Comparison of ENCODE assay signal across 12 mouse cellular contexts in genomic region chr4:102459216-102459999, GRCm38 (mm10).
"Had no signal": no experiment of that assay in that cellular context is flagged by ENCODE, and none has a peak within 500 bp of the region (broad histone marks: within the 10 kb centered on the region; RNA-seq: fewer than 3 reads in every experiment).

No protein-coding gene starts in this region.

- H3K4me2 ChIP-seq: hindbrain, embryonic 15.5 days; limb, embryonic 12.5 days; liver, embryonic 13.5 days; midbrain, embryonic 12.5 days; neural tube, embryonic 13.5 days; stomach, embryonic 15.5 days had no signal

- H3K4me1 ChIP-seq: hindbrain, embryonic 15.5 days; limb, embryonic 12.5 days; liver, embryonic 13.5 days; midbrain, embryonic 12.5 days; neural tube, embryonic 13.5 days; stomach, embryonic 15.5 days had no signal

- H3K27ac ChIP-seq: hindbrain, embryonic 15.5 days; left cerebral cortex, adult 2 months; limb, embryonic 12.5 days; liver, embryonic 13.5 days; midbrain, embryonic 12.5 days; neural tube, embryonic 13.5 days; stomach, embryonic 15.5 days had no signal

- DNase-seq: kidney, adult 8-10 months; liver; liver, embryonic 13.5 days; liver, postnatal 0 days; right cerebral cortex, postnatal 14 days had no signal

- ATAC-seq: liver, postnatal 0 days; midbrain, embryonic 16.5 days had no signal

- H3K27me3 ChIP-seq: hindbrain, embryonic 15.5 days; limb, embryonic 12.5 days; liver, embryonic 13.5 days; midbrain, embryonic 12.5 days; neural tube, embryonic 13.5 days; stomach, embryonic 15.5 days had no signal

- H3K36me3 ChIP-seq: hindbrain, embryonic 15.5 days; limb, embryonic 12.5 days; liver, embryonic 13.5 days; midbrain, embryonic 12.5 days; neural tube, embryonic 13.5 days; stomach, embryonic 15.5 days had no signal

- H3K9ac ChIP-seq: hindbrain, embryonic 15.5 days; limb, embryonic 12.5 days; liver, embryonic 13.5 days; liver, postnatal 0 days; midbrain, embryonic 12.5 days; neural tube, embryonic 13.5 days; stomach, embryonic 15.5 days had no signal

- H3K9me3 ChIP-seq: hindbrain, embryonic 15.5 days; limb, embryonic 12.5 days; liver, embryonic 13.5 days; midbrain, embryonic 12.5 days; neural tube, embryonic 13.5 days; stomach, embryonic 15.5 days had no signal

- H3K4me3 ChIP-seq: hindbrain, embryonic 15.5 days; left cerebral cortex, adult 2 months; limb, embryonic 12.5 days; liver, embryonic 13.5 days; midbrain, embryonic 12.5 days; neural tube, embryonic 13.5 days; stomach, embryonic 15.5 days had no signal
